Mouse (Mus musculus) limb, embryonic 13.5 days (tissue): Measurements from ENCODE around the gene Ets1. TPM values are rescaled to one million over a fixed set of nuclear protein-coding genes. Genes with fewer than 3 reads are reported as not detected.

Source experiments
- ATAC-seq: fragments of 200-750 bp; cut with Nextera tagmentation; 2 replicates; pipeline ENCODE4 v1.8.0; 2017; ENCODE audit warnings: low read depth, moderate number of reproducible peaks, moderate TSS enrichment; ENCODE audit not compliant: low FRiP score
- H3K27ac ChIP-seq: fragments of 300-500 bp; sonication (generic); 2 replicates; pipeline ENCODE4 v1.5.1; 2015; ENCODE audit warnings: inconsistent platforms, mild to moderate bottlenecking, moderate library complexity
- H3K27me3 ChIP-seq: fragments of 300-500 bp; sonication (generic); 2 replicates; pipeline ENCODE4 v1.6.1; 2015; ENCODE audit warnings: mild to moderate bottlenecking, inconsistent platforms
- H3K36me3 ChIP-seq: fragments of 300-500 bp; sonication (generic); 2 replicates; pipeline ENCODE4 v1.6.1; 2015; ENCODE audit warnings: inconsistent platforms, mild to moderate bottlenecking, moderate library complexity
- H3K4me1 ChIP-seq: fragments of 300-500 bp; sonication (generic); 2 replicates; pipeline ENCODE4 v1.6.1; 2015; ENCODE audit warnings: inconsistent platforms
- H3K4me2 ChIP-seq: fragments of 300-500 bp; sonication (generic); replicated peaks from 2 replicates; pipeline ENCODE4 v1.6.1; 2015; ENCODE audit warnings: inconsistent platforms, mild to moderate bottlenecking, moderate library complexity
- H3K4me3 ChIP-seq: fragments of 300-500 bp; sonication (generic); 2 replicates; pipeline ENCODE4 v1.5.1; 2015; ENCODE audit warnings: moderate library complexity, mild to moderate bottlenecking, inconsistent platforms
- H3K9ac ChIP-seq: fragments of 300-500 bp; sonication (generic); 2 replicates; pipeline ENCODE4 v1.6.1; 2015; ENCODE audit warnings: mild to moderate bottlenecking, inconsistent platforms
- H3K9me3 ChIP-seq: fragments of 300-500 bp; sonication (generic); 2 replicates; pipeline ENCODE4 v1.6.1; 2016; ENCODE audit warnings: inconsistent platforms
- WGBS: fragments of 180-500 bp; shearing (Covaris S2); methylation state at CpG from one replicate; pipeline ENCODE4 v1.1.7; 2015; 5-methylcytosine and 5-hydroxymethylcytosine counted together
- polyA plus RNA-seq: library from polyadenylated mRNA; unstranded; fragments of >200 nt; fragmentation: Nextera tagmentation; extraction: Ambion mirVana; gene quantifications from 2 replicates; pipeline ENCODE4 v1.2.1, GENCODE M21; 2015

Ets1 gene
- polyA plus RNA-seq, 1 experiment from 2014 or later, result 41.8 TPM

GRCm38 (mm10) chr9:32720264-32721031 is 84.4 kb downstream of the Ets1 start:
- ATAC-seq, result peak; percentile 87
- Histone ChIP-seq H3K36me3 (no peaks in the 10 kb centered on the region), H3K9me3 (no peaks in the 10 kb centered on the region)

DNA sequence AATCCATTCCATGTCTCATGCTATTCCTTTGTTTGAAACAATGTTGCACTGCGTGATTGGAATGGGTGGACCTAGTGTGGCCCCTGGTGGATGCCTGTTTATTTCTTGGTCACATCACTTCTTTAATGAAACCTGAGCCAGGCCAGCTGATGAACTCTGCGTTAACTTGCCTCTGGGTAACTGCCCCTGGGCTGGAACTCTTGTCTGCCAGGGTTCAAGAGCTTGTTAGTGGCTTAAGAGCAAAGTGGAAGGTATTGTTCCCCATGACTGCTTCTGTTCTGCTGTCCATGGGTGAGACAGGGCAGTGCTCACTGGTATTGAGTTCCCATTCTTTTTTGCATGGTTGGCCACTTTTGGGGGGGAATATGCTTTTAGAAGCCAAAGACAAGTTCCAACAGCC is 85.1 kb downstream of the Ets1 start:
- Histone ChIP-seq H3K27me3 (no peaks in the 10 kb centered on the region), H3K4me3 (no peak overlapping the region), H3K36me3 (no peaks in the 10 kb centered on the region), H3K4me2 (peak overlapping the region; percentile 55), H3K9me3 (no peaks in the 10 kb centered on the region), H3K9ac (0 out of 2 replicates have a peak overlapping the region, but pooled peaks have one; percentile 4), H3K4me1 (peaks cover 73% of the 10 kb centered on the region), H3K27ac (peak overlapping the region; percentile 90)
- WGBS, result 26% methylated on average over 2 of the region's 2 CpGs
- ATAC-seq, result peak; percentile 27; the same call in 1 of the 2 replicates

More at GRCm38 (mm10) chr9:32720264-32721031, 84.4 kb downstream of the Ets1 start:
- H3K4me1 ChIP-seq, result peaks cover 75% of the 10 kb centered on the region
- no peaks in the 10 kb centered on the region for H3K27me3 ChIP-seq
- peak overlapping the region; percentile 8; the same call in 1 of the 2 replicates for H3K4me3 ChIP-seq
- peak overlapping the region; percentile 55 for H3K4me2 ChIP-seq
- H3K9ac ChIP-seq, result peak overlapping the region; percentile 9; the same call in 1 of the 2 replicates
- 8% methylated on average over 12 of the region's 12 CpGs for WGBS
- H3K27ac ChIP-seq, result peak overlapping the region; percentile 90

- Histone ChIP-seq H3K27ac (no peak overlapping the region), H3K4me3 (no peak overlapping the region), H3K9me3 (0 out of 2 replicates have a peak, but pooled peaks cover 3% of the 10 kb centered on the region), H3K9ac (no peak overlapping the region), H3K4me2 (no peak overlapping the region), H3K36me3 (peaks cover 8% of the 10 kb centered on the region), H3K27me3 (no peaks in the 10 kb centered on the region), H3K4me1 (peaks cover 62% of the 10 kb centered on the region)
- 86% methylated on average over 1 of the region's 1 CpGs for WGBS
- no peak for ATAC-seq
Measured at GRCm38 (mm10) chr9:32722205-32722604, 86.2 kb downstream of the Ets1 start.

DNA sequence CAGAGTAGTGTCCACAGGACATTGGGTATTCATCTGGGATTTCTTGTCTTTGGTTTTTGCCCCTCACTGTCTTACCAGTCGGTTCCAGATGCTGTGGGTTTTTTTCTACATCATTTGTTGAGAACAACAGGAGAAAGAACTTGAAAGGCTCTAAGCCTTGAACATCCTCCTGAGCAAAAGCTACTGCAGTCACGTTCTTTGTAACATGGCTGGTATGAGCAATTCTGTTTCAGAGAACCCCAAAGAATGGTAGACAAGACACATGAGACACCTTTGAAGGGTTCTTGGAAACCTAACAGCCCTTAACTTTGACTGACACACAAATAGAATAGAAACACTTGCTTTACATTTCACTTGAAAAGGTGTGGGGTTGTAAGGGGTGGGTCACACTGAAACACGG is 86.9 kb downstream of the Ets1 start:
- H3K9ac ChIP-seq, result no peak overlapping the region
- H3K4me2 ChIP-seq, result no peak overlapping the region
- ATAC-seq, result no peak
- H3K36me3 ChIP-seq, result peaks cover 9% of the 10 kb centered on the region
- WGBS, result 81% methylated on average over 3 of the region's 3 CpGs
- peaks cover 56% of the 10 kb centered on the region for H3K4me1 ChIP-seq
- H3K27me3 ChIP-seq, result no peaks in the 10 kb centered on the region
- no peak overlapping the region for H3K4me3 ChIP-seq
- 0 out of 2 replicates have a peak, but pooled peaks cover 3% of the 10 kb centered on the region for H3K9me3 ChIP-seq
- no peak overlapping the region for H3K27ac ChIP-seq

GRCm38 (mm10) chr9:32724131-32724825 is 88.3 kb downstream of the Ets1 start:
- H3K27ac ChIP-seq, result no peak overlapping the region

DNA sequence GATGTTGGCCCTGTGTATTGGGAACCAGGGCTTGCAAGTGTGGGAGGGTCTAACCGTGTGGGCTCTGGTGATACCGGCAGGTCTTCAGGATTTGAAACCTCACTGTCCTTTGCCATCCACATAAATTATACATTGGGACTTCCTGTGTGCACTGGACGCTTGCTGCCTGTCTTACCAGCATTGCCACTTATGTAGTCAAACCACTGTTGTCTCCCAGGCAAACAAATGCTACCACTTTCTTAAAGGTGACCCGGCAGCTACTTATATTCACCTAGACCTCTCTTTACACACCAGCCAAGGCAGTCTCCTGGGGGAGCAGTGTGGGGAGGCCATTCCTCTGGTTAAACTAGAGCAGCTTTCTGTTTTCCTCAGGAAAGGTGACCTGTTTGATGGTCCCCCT is 89.9 kb downstream of the Ets1 start:
- no peak overlapping the region for H3K27ac ChIP-seq
- 86% methylated on average over 4 of the region's 4 CpGs for WGBS

More at GRCm38 (mm10) chr9:32724131-32724825, 88.3 kb downstream of the Ets1 start:
- H3K4me3 ChIP-seq, result no peak overlapping the region
- peaks cover 43% of the 10 kb centered on the region for H3K4me1 ChIP-seq
- peaks cover 11% of the 10 kb centered on the region for H3K36me3 ChIP-seq
- no peaks in the 10 kb centered on the region for H3K27me3 ChIP-seq
- ATAC-seq, result no peak
- H3K9me3 ChIP-seq, result 0 out of 2 replicates have a peak, but pooled peaks cover 3% of the 10 kb centered on the region
- H3K9ac ChIP-seq, result no peak overlapping the region
- 72% methylated on average over 7 of the region's 7 CpGs for WGBS
- H3K4me2 ChIP-seq, result no peak overlapping the region

GRCm38 (mm10) chr9:32726595-32726994 is 90.6 kb downstream of the Ets1 start:
- H3K36me3 ChIP-seq, result peaks cover 31% of the 10 kb centered on the region
- no peak overlapping the region for H3K27ac ChIP-seq
- H3K9ac ChIP-seq, result no peak overlapping the region
- WGBS, result 73% methylated on average over 4 of the region's 4 CpGs
- 0 out of 2 replicates have a peak, but pooled peaks cover 3% of the 10 kb centered on the region for H3K9me3 ChIP-seq
- no peaks in the 10 kb centered on the region for H3K27me3 ChIP-seq
- no peak overlapping the region for H3K4me3 ChIP-seq
- no peak for ATAC-seq
- no peak overlapping the region for H3K4me2 ChIP-seq
- H3K4me1 ChIP-seq, result peaks cover 20% of the 10 kb centered on the region

More for the DNA sequence above, 89.9 kb downstream of the Ets1 start:
- Histone ChIP-seq H3K4me2 (no peak overlapping the region), H3K9ac (no peak overlapping the region), H3K4me1 (peaks cover 27% of the 10 kb centered on the region), H3K36me3 (peaks cover 24% of the 10 kb centered on the region), H3K9me3 (0 out of 2 replicates have a peak, but pooled peaks cover 3% of the 10 kb centered on the region), H3K4me3 (no peak overlapping the region), H3K27me3 (no peaks in the 10 kb centered on the region)
- no peak for ATAC-seq

DNA sequence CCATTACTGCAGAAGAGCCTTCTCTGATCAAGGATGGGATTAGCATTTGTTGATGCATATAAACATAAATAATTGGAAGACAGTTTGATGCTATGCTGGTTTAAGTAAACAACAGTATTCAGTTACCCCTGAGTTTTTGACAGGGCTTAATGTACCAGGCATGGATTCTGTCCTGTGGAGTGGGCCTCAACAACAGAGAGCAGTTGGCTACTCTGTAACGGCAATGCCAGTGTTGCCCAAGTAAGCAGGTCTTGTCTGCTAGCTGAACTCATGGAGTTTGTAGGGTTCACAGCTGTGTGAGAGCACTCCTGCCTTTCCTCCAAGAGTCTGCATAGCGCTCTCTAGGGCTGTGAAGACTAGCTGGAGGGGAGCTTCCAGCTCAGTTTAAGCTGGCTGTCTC is 91.0 kb downstream of the Ets1 start:
- Histone ChIP-seq H3K36me3 (peaks cover 32% of the 10 kb centered on the region), H3K4me1 (peaks cover 16% of the 10 kb centered on the region), H3K9ac (no peak overlapping the region), H3K27ac (no peak overlapping the region), H3K27me3 (no peaks in the 10 kb centered on the region), H3K4me3 (no peak overlapping the region), H3K4me2 (no peak overlapping the region), H3K9me3 (0 out of 2 replicates have a peak, but pooled peaks cover 3% of the 10 kb centered on the region)
- ATAC-seq, result no peak
- 99% methylated on average over 2 of the region's 2 CpGs for WGBS

DNA sequence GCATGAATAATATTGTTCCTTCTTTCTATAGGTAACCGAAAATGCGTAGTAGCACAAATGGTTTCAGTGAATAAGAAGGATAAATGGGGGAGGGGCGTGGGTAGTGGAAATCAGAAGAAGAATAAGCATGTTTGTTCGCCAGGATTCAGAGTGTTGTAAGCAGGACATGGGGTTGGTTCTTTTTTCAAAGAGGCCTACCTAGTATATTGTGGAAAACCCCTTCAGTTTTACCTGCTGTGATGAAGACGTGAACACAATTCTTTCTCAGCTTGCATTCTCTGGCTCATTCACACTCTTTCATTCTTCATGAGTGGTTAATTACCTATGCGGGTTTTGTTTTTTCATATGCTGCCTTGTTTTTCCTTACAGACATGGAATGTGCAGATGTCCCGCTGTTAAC is 92.3 kb downstream of the Ets1 start:
- Histone ChIP-seq H3K9me3 (0 out of 2 replicates have a peak, but pooled peaks cover 3% of the 10 kb centered on the region), H3K27me3 (no peaks in the 10 kb centered on the region), H3K4me3 (no peak overlapping the region), H3K27ac (no peak overlapping the region), H3K4me1 (peaks cover 13% of the 10 kb centered on the region), H3K36me3 (peaks cover 33% of the 10 kb centered on the region), H3K4me2 (no peak overlapping the region), H3K9ac (no peak overlapping the region)
- 83% methylated on average over 7 of the region's 7 CpGs for WGBS
- ATAC-seq, result no peak

- ATAC-seq, result no peak
- H3K4me3 ChIP-seq, result no peak overlapping the region
- no peak overlapping the region for H3K4me2 ChIP-seq
- 0 out of 2 replicates have a peak, but pooled peaks cover 3% of the 10 kb centered on the region for H3K9me3 ChIP-seq
- no peak overlapping the region for H3K27ac ChIP-seq
- H3K4me1 ChIP-seq, result peaks cover 13% of the 10 kb centered on the region
- WGBS, result 78% methylated on average over 4 of the region's 4 CpGs
- no peaks in the 10 kb centered on the region for H3K27me3 ChIP-seq
- H3K36me3 ChIP-seq, result peaks cover 38% of the 10 kb centered on the region
- no peak overlapping the region for H3K9ac ChIP-seq
Measured at GRCm38 (mm10) chr9:32728806-32729205, 92.8 kb downstream of the Ets1 start.

- 75% methylated on average over 4 of the region's 4 CpGs for WGBS
- Histone ChIP-seq H3K4me3 (no peak overlapping the region), H3K27ac (no peak overlapping the region), H3K36me3 (peaks cover 42% of the 10 kb centered on the region), H3K4me1 (peaks cover 11% of the 10 kb centered on the region), H3K4me2 (no peak overlapping the region), H3K9ac (no peak overlapping the region), H3K9me3 (0 out of 2 replicates have a peak, but pooled peaks cover 3% of the 10 kb centered on the region), H3K27me3 (no peaks in the 10 kb centered on the region)
- ATAC-seq, result no peak
Measured at GRCm38 (mm10) chr9:32729207-32729606, 93.2 kb downstream of the Ets1 start.
